Mouse (Mus musculus) CD4-positive, CD25-positive, alpha-beta regulatory T cell, adult 9 weeks (primary cell): ENCODE data around the gene Mdk. TPM values are rescaled to one million over a fixed set of nuclear protein-coding genes. Genes with fewer than 3 reads are reported as not detected.

Experiments
- polyA plus RNA-seq: library from polyadenylated mRNA; unstranded; fragments of 100-300 nt; shearing (Covaris generic); gene quantifications from one replicate; pipeline ENCODE4 v1.2.1, GENCODE M21; 2017

Gene Mdk
- polyA plus RNA-seq = 3.0 TPM

GRCm38 (mm10) chr2:91932160-91932711 lies at the start of gene Mdk:
TSS of gene Mdk (minus strand) at chr2:91932297.

GRCm38 (mm10) chr2:91975581-91976541 lies 43.8 kb upstream of the Mdk start, which contains the start of gene Dgkz:
TSS of gene Dgkz (minus strand) at chr2:91975864.

GRCm38 (mm10) chr2:91945483-91945882 lies 13.4 kb upstream of the Mdk start, which contains the start of gene Gm9821:
TSS of gene Gm9821 (plus strand) at chr2:91945703.

GRCm38 (mm10) chr2:91926949-91927348 lies 5.1 kb downstream of the Mdk start, which contains the start of gene Chrm4:
TSS of gene Chrm4 (plus strand) at chr2:91927249.

Other genes starting within 250 kb of the Mdk start
- 63.0 TPM for gene Atg13, start 221.7 kb downstream of the Mdk start, polyA plus RNA-seq
- gene Harbi1, start 221.4 kb downstream of the Mdk start, polyA plus RNA-seq = 18.4 TPM
- gene Ambra1, start 202.2 kb downstream of the Mdk start, polyA plus RNA-seq = 63.0 TPM
- 0.94 TPM for gene Chrm4, start 5.0 kb downstream of the Mdk start, polyA plus RNA-seq
- 0.53 TPM for gene Gm9821, start 13.4 kb upstream of the Mdk start, polyA plus RNA-seq
- gene Dgkz, start 43.6 kb upstream of the Mdk start, polyA plus RNA-seq = 50.0 TPM
- 1.3 TPM for gene Creb3l1, start 92.2 kb upstream of the Mdk start, polyA plus RNA-seq
- gene Phf21a, start 160.8 kb upstream of the Mdk start, polyA plus RNA-seq = 65.3 TPM